In genomic region chr2:118520042-118520933, GRCm38 (mm10) we compare ENCODE assay signal across 8 mouse cellular contexts. TPM values are rescaled to one million over a fixed set of nuclear protein-coding genes. Genes with fewer than 3 reads are reported as not detected.
A peak's percentile ranks its signal among the peaks of the same experiment; 100 is the strongest.
DNase-seq lines count a peak whose midpoint lies in the region; ATAC-seq lines count a peak whose summit lies in the region.

No protein-coding gene starts in this region.

- H3K27me3 ChIP-seq in intestine, embryonic 16.5 days (replicated peaks; ENCODE audit: control insufficient read depth, insufficient read depth, low read length) = no peaks in the 10 kb centered on the region
- no peaks in the 10 kb centered on the region for H3K27me3 ChIP-seq in liver, embryonic 13.5 days

- H3K36me3 ChIP-seq in intestine, embryonic 16.5 days (ENCODE audit: control insufficient read depth, insufficient read depth, low read length) = no peaks in the 10 kb centered on the region
- H3K36me3 ChIP-seq in liver, embryonic 13.5 days = no peaks in the 10 kb centered on the region

- no peaks in the 10 kb centered on the region for H3K9me3 ChIP-seq in intestine, embryonic 16.5 days (ENCODE audit: control insufficient read depth, low read length)
- H3K9me3 ChIP-seq in liver, embryonic 13.5 days (replicated peaks) = no peaks in the 10 kb centered on the region

- peak; percentile 78 for ATAC-seq in intestine, embryonic 16.5 days
- peak; percentile 65; the same call in 1 of the 2 replicates for ATAC-seq in liver, embryonic 13.5 days (ENCODE audit: low read depth)

- no peak overlapping the region for H3K4me3 ChIP-seq in intestine, embryonic 16.5 days (ENCODE audit: low read length)
- H3K4me3 ChIP-seq in liver, embryonic 13.5 days (replicated peaks) = no peak overlapping the region

- 36% methylated on average over 9 of the region's 9 CpGs for WGBS in intestine, embryonic 16.5 days
- WGBS in liver, embryonic 13.5 days (ENCODE audit: insufficient replicate concordance) = 31% methylated on average over 9 of the region's 9 CpGs

- peaks cover 27% of the 10 kb centered on the region for H3K4me1 ChIP-seq in intestine, embryonic 16.5 days (ENCODE audit: control insufficient read depth, insufficient read depth, low read length)
- H3K4me1 ChIP-seq in liver, embryonic 13.5 days (replicated peaks) = peaks cover 32% of the 10 kb centered on the region

- peak overlapping the region; percentile 38 for H3K27ac ChIP-seq in intestine, embryonic 16.5 days (ENCODE audit: low read length)
- H3K27ac ChIP-seq in liver, embryonic 13.5 days = peak overlapping the region; percentile 1; the same call in 1 of the 2 replicates

- H3K4me2 ChIP-seq in intestine, embryonic 16.5 days (ENCODE audit: low read depth, low read length) = no peak overlapping the region
- no peak overlapping the region for H3K4me2 ChIP-seq in liver, embryonic 13.5 days

- H3K9ac ChIP-seq in intestine, embryonic 16.5 days (ENCODE audit: low read depth, low read length) = 0 out of 2 replicates have a peak overlapping the region, but pooled peaks have one; percentile 2
- H3K9ac ChIP-seq in liver, embryonic 13.5 days = no peak overlapping the region

- DNase-seq in adrenal gland, postnatal 10 days = peak; percentile 54
- DNase-seq in adrenal gland, postnatal 25 days = no peak
- DNase-seq in brain, adult 2 months (ENCODE audit: low read depth, low spot score) = peak; percentile 82
- DNase-seq in heart, adult 18-20 months = peak; percentile 77 to 85
- DNase-seq in liver, embryonic 13.5 days = no peak
- peak; percentile 57 for DNase-seq in neural tube, embryonic 10.5 days (ENCODE audit: extremely low spot score, low spot score)
- no peak for DNase-seq in cerebellum, postnatal 36 days

RNA-seq across cellular contexts. Expression of gene Bmf, which starts 29.2 kb away (rescaled TPM):
- total RNA-seq in adrenal gland, postnatal 10 days (2021) = 10 to 100 TPM; 18.6 to 23.1 TPM
- 13.6 and 24.0 TPM in 2 replicates for total RNA-seq in adrenal gland, postnatal 25 days (2021)
- 1 to 10 TPM; 5.2 to 5.4 TPM for total RNA-seq in heart, adult 18-20 months (2021)
- 2.3 and 2.4 TPM in 2 replicates for polyA plus RNA-seq in intestine, embryonic 16.5 days (2015; fragmentation: Nextera tagmentation; extraction: Ambion mirVana)
- 0.27 and 0.75 TPM in 2 replicates for polyA plus RNA-seq in liver, embryonic 13.5 days (2015; fragmentation: Nextera tagmentation; extraction: Ambion mirVana)

RNA-seq across cellular contexts. Expression of gene Srp14, which starts 40.8 kb away (rescaled TPM):
- total RNA-seq in adrenal gland, postnatal 10 days (2021) = 100 to 1,000 TPM; 139 to 146 TPM
- 206 and 213 TPM in 2 replicates for total RNA-seq in adrenal gland, postnatal 25 days (2021)
- 100 to 1,000 TPM; 131 to 136 TPM for total RNA-seq in heart, adult 18-20 months (2021)
- 191 and 204 TPM in 2 replicates for polyA plus RNA-seq in intestine, embryonic 16.5 days (2015; fragmentation: Nextera tagmentation; extraction: Ambion mirVana)
- polyA plus RNA-seq in liver, embryonic 13.5 days (2015; fragmentation: Nextera tagmentation; extraction: Ambion mirVana) = 120 and 130 TPM in 2 replicates

Comparison
In these comparisons a context has a peak if more than half of its experiments do, and no peak if none do; other contexts are left out.
1. DNase-seq: peak in adrenal gland, postnatal 10 days (single experiment), brain, adult 2 months (single experiment), heart, adult 18-20 months (2 of 2) and neural tube, embryonic 10.5 days (single experiment); none in adrenal gland, postnatal 25 days (single experiment), liver, embryonic 13.5 days (single experiment) and cerebellum, postnatal 36 days (0 of 2).